ENCODE assay signal across 8 mouse cellular contexts in genomic region chr15:102258076-102258470, GRCm38 (mm10). TPM values are rescaled to one million over a fixed set of nuclear protein-coding genes. Genes with fewer than 3 reads are reported as not detected.
DNase-seq lines count a peak whose midpoint lies in the region; ATAC-seq and TF ChIP-seq lines count a peak whose summit lies in the region.

No protein-coding gene starts in this region.

- 0 out of 2 replicates have a peak, but pooled peaks have one; percentile 38 for ATAC-seq in heart, embryonic 15.5 days (replicated peaks; ENCODE audit: insufficient number of reproducible peaks, insufficient read depth, low FRiP score, low read depth)

- H3K27ac ChIP-seq in thymus, adult 2 months (ENCODE audit: control insufficient read depth, insufficient read depth, low read length) = peak overlapping the region; percentile 11; the same call in 1 of the 2 replicates
- H3K27ac ChIP-seq in heart, embryonic 15.5 days = peak overlapping the region; percentile 71
- peak overlapping the region; percentile 98 for H3K27ac ChIP-seq in limb, embryonic 10.5 days

- no peak overlapping the region for H3ac ChIP-seq in myocyte (ENCODE audit: control insufficient read depth, insufficient read length)

- DNase-seq in thymus, adult 2 months = no peak
- no peak for DNase-seq in thymus, postnatal 36 days
- peak; percentile 73 for DNase-seq in embryo, embryonic 10.5 days (ENCODE audit: low spot score)
- DNase-seq in limb, embryonic 10.5 days (ENCODE audit: low spot score) = peak; percentile 81
- DNase-seq in layer of hippocampus, postnatal 36 days = no peak
- no peak for DNase-seq in spleen, postnatal 36 days (ENCODE audit: low spot score in 2 of 2)

- no peaks in the 10 kb centered on the region for H3K36me3 ChIP-seq in thymus, adult 2 months (ENCODE audit: control insufficient read depth, insufficient read depth, low read length)
- H3K36me3 ChIP-seq in heart, embryonic 15.5 days = no peaks in the 10 kb centered on the region
- peaks cover 25% of the 10 kb centered on the region for H3K36me3 ChIP-seq in limb, embryonic 10.5 days
- no peaks in the 10 kb centered on the region for H3K36me3 ChIP-seq in myocyte (ENCODE audit: control insufficient read depth, insufficient read depth)

- H3K4me2 ChIP-seq in heart, embryonic 15.5 days = peak overlapping the region; percentile 96
- peak overlapping the region; percentile 99 for H3K4me2 ChIP-seq in myocyte (ENCODE audit: low read depth)

- no peak for TF ChIP-seq POLR2A in thymus, adult 2 months (IDR thresholded peaks at IDR 0.05; ENCODE audit: control insufficient read depth, extremely low read depth, insufficient read depth, low read length, poor library complexity)
- TF ChIP-seq POLR2A in myocyte (IDR thresholded peaks at IDR 0.05; ENCODE audit: insufficient read length, low read depth) = peak; percentile 95

- no peak for TF ChIP-seq CTCF in thymus, adult 2 months (IDR thresholded peaks at IDR 0.05; ENCODE audit: borderline replicate concordance, control insufficient read depth, extremely low read depth, insufficient read depth, low read length, poor library complexity)

- peaks cover 5% of the 10 kb centered on the region for H3K79me2 ChIP-seq in myocyte (ENCODE audit: control insufficient read depth, insufficient read depth)

- peaks cover 9% of the 10 kb centered on the region; the same call in 1 of the 2 replicates for H3K27me3 ChIP-seq in thymus, adult 2 months (ENCODE audit: control insufficient read depth, insufficient read depth, low read length)
- peaks cover 76% of the 10 kb centered on the region for H3K27me3 ChIP-seq in heart, embryonic 15.5 days
- H3K27me3 ChIP-seq in limb, embryonic 10.5 days (ENCODE audit: low read depth, poor library complexity, severe bottlenecking) = peaks cover under 1% of the 10 kb centered on the region; the same call in 1 of the 2 replicates
- no peaks in the 10 kb centered on the region for H3K27me3 ChIP-seq in myocyte (ENCODE audit: control insufficient read depth, insufficient read depth, insufficient read length)

- 63% methylated on average over 12 of the region's 12 CpGs for WGBS in thymus, adult 2 months
- 19% methylated on average over 12 of the region's 12 CpGs for WGBS in heart, embryonic 15.5 days
- WGBS in limb, embryonic 10.5 days = 2% methylated on average over 12 of the region's 12 CpGs

- H3K9me3 ChIP-seq in heart, embryonic 15.5 days (replicated peaks) = no peaks in the 10 kb centered on the region
- H3K9me3 ChIP-seq in limb, embryonic 10.5 days (replicated peaks) = no peaks in the 10 kb centered on the region

- no peak overlapping the region for H3K9ac ChIP-seq in heart, embryonic 15.5 days

- peaks cover 11% of the 10 kb centered on the region for H3K4me1 ChIP-seq in thymus, adult 2 months (replicated peaks; ENCODE audit: control insufficient read depth, insufficient read depth, low read length)
- peaks cover 24% of the 10 kb centered on the region for H3K4me1 ChIP-seq in heart, embryonic 15.5 days (replicated peaks)
- peaks cover 81% of the 10 kb centered on the region for H3K4me1 ChIP-seq in limb, embryonic 10.5 days

- no peak overlapping the region for H3K4me3 ChIP-seq in thymus, adult 2 months (ENCODE audit: control insufficient read depth, insufficient read depth, low read length)
- peak overlapping the region; percentile 63 for H3K4me3 ChIP-seq in heart, embryonic 15.5 days
- H3K4me3 ChIP-seq in limb, embryonic 10.5 days = peak overlapping the region; percentile 88
- peak overlapping the region; percentile 52 for H3K4me3 ChIP-seq in myocyte

TF ChIP-seq in myocyte, 11 proteins besides CTCF, POLR2A, EP300 and RAD21:
- peak; percentile 96 for TF ChIP-seq POLR2AphosphoS2 (IDR thresholded peaks at IDR 0.05; ENCODE audit: insufficient read length, low read depth)
- TF ChIP-seq CEBPB (IDR thresholded peaks at IDR 0.05; ENCODE audit: insufficient read depth, poor library complexity, severe bottlenecking) = no peak

RNA-seq across cellular contexts. Expression of gene Rarg, which starts 0.8 kb away (rescaled TPM):
- polyA plus RNA-seq in thymus, adult 2 months (2012; rRNA removed) = 18.9 and 23.7 TPM in 2 replicates
- polyA plus RNA-seq in heart, embryonic 15.5 days (2015; fragmentation: Nextera tagmentation; extraction: Ambion mirVana) = 7.9 and 15.8 TPM in 2 replicates
- 111 and 148 TPM in 2 replicates for polyA plus RNA-seq in limb, embryonic 10.5 days (2016; fragmentation: Nextera tagmentation; extraction: Ambion mirVana)
- 63.8 TPM for polyA plus RNA-seq in myocyte (2012; fragmentation: generic; extraction: Trizol)
- 1 to 10 TPM; 8.3 to 10.0 TPM for total RNA-seq in layer of hippocampus, postnatal 36 days (2021)

RNA-seq across cellular contexts. Expression of gene Gm9918, which starts 12.3 kb away (rescaled TPM):
- 0.30 and 0.31 TPM in 2 replicates for polyA plus RNA-seq in thymus, adult 2 months (2012; rRNA removed)
- not detected in 2 replicates for polyA plus RNA-seq in heart, embryonic 15.5 days (2015; fragmentation: Nextera tagmentation; extraction: Ambion mirVana)
- 1.1 and 1.4 TPM in 2 replicates for polyA plus RNA-seq in limb, embryonic 10.5 days (2016; fragmentation: Nextera tagmentation; extraction: Ambion mirVana)
- polyA plus RNA-seq in myocyte (2012; fragmentation: generic; extraction: Trizol) = not detected
- not detected for total RNA-seq in layer of hippocampus, postnatal 36 days (2021)

RNA-seq across cellular contexts. Expression of gene Mfsd5, which starts 21.2 kb away (rescaled TPM):
- polyA plus RNA-seq in thymus, adult 2 months (2012; rRNA removed) = 87.9 and 92.5 TPM in 2 replicates
- polyA plus RNA-seq in heart, embryonic 15.5 days (2015; fragmentation: Nextera tagmentation; extraction: Ambion mirVana) = 39.3 and 47.4 TPM in 2 replicates
- 69.5 and 76.5 TPM in 2 replicates for polyA plus RNA-seq in limb, embryonic 10.5 days (2016; fragmentation: Nextera tagmentation; extraction: Ambion mirVana)
- 83.3 TPM for polyA plus RNA-seq in myocyte (2012; fragmentation: generic; extraction: Trizol)
- 10 to 100 TPM; 33.9 to 37.3 TPM for total RNA-seq in layer of hippocampus, postnatal 36 days (2021)

RNA-seq across cellular contexts. Expression of gene Itgb7, which starts 26.3 kb away (rescaled TPM):
- polyA plus RNA-seq in thymus, adult 2 months (2012; rRNA removed) = 72.6 and 82.8 TPM in 2 replicates
- polyA plus RNA-seq in heart, embryonic 15.5 days (2015; fragmentation: Nextera tagmentation; extraction: Ambion mirVana) = 1.7 and 8.9 TPM in 2 replicates
- 1.2 and 1.5 TPM in 2 replicates for polyA plus RNA-seq in limb, embryonic 10.5 days (2016; fragmentation: Nextera tagmentation; extraction: Ambion mirVana)
- polyA plus RNA-seq in myocyte (2012; fragmentation: generic; extraction: Trizol) = 2.0 TPM
- 1 to 10 TPM; 1.8 to 2.2 TPM for total RNA-seq in layer of hippocampus, postnatal 36 days (2021)

RNA-seq across cellular contexts. Expression of gene Espl1, which starts 38.0 kb away (rescaled TPM):
- 51.5 and 55.6 TPM in 2 replicates for polyA plus RNA-seq in thymus, adult 2 months (2012; rRNA removed)
- 14.7 and 20.0 TPM in 2 replicates for polyA plus RNA-seq in heart, embryonic 15.5 days (2015; fragmentation: Nextera tagmentation; extraction: Ambion mirVana)
- 60.6 and 63.5 TPM in 2 replicates for polyA plus RNA-seq in limb, embryonic 10.5 days (2016; fragmentation: Nextera tagmentation; extraction: Ambion mirVana)
- 16.7 TPM for polyA plus RNA-seq in myocyte (2012; fragmentation: generic; extraction: Trizol)
- total RNA-seq in layer of hippocampus, postnatal 36 days (2021) = 1 to 10 TPM; 1.4 to 1.8 TPM

Comparison
In these comparisons a context has a peak if more than half of its experiments do, and no peak if none do; other contexts are left out.
1. DNase-seq: peak in embryo, embryonic 10.5 days (single experiment) and limb, embryonic 10.5 days (single experiment); none in thymus, adult 2 months (single experiment), thymus, postnatal 36 days (0 of 2), layer of hippocampus, postnatal 36 days (0 of 2) and spleen, postnatal 36 days (0 of 2).
2. H3K27ac ChIP-seq: peak in every context shown above with its lines; median percentile 98 in limb, embryonic 10.5 days; 71 in heart, embryonic 15.5 days; 11 in thymus, adult 2 months.